Mouse (Mus musculus) neural tube, embryonic 15.5 days (tissue): ENCODE results near the gene Ccdc92. TPM values are rescaled to one million over a fixed set of nuclear protein-coding genes. Genes with fewer than 3 reads are reported as not detected.
A peak's percentile ranks its signal among the peaks of the same experiment; 100 is the strongest.

Experiments used
- ATAC-seq: fragments of 200-750 bp; cut with Nextera tagmentation; 2 replicates; pipeline ENCODE4 v1.8.0; 2017; ENCODE audit warnings: mild to moderate bottlenecking, moderate TSS enrichment, moderate library complexity; ENCODE audit not compliant: low FRiP score
- H3K27ac ChIP-seq: fragments of 300-500 bp; sonication (generic); replicated peaks from 2 replicates; pipeline ENCODE4 v1.5.1; 2015; ENCODE audit warnings: mild to moderate bottlenecking, inconsistent platforms
- H3K27me3 ChIP-seq: fragments of 300-500 bp; sonication (generic); replicated peaks from 2 replicates; pipeline ENCODE4 v1.6.1; 2015; ENCODE audit warnings: inconsistent platforms
- H3K36me3 ChIP-seq: fragments of 300-500 bp; sonication (generic); 2 replicates; pipeline ENCODE4 v1.6.1; 2015; ENCODE audit warnings: inconsistent platforms
- H3K4me1 ChIP-seq: fragments of 300-500 bp; sonication (generic); 2 replicates; pipeline ENCODE4 v1.6.1; 2015; ENCODE audit warnings: inconsistent platforms
- H3K4me2 ChIP-seq: fragments of 300-500 bp; sonication (generic); 2 replicates; pipeline ENCODE4 v1.6.1; 2015; ENCODE audit warnings: inconsistent platforms, mild to moderate bottlenecking, moderate library complexity
- H3K4me3 ChIP-seq: fragments of 300-500 bp; sonication (generic); replicated peaks from 2 replicates; pipeline ENCODE4 v1.5.1; 2015; ENCODE audit warnings: mild to moderate bottlenecking, inconsistent platforms
- H3K9ac ChIP-seq: fragments of 300-500 bp; sonication (generic); replicated peaks from 2 replicates; pipeline ENCODE4 v1.6.1; 2015; ENCODE audit warnings: mild to moderate bottlenecking, inconsistent platforms
- H3K9me3 ChIP-seq: fragments of 300-500 bp; sonication (generic); replicated peaks from 2 replicates; pipeline ENCODE4 v1.6.1; 2016; ENCODE audit warnings: inconsistent platforms
- WGBS: fragments of 180-500 bp; shearing (Covaris S2); methylation state at CpG from one replicate; pipeline ENCODE4 v1.1.7; 2015; ENCODE audit warnings: mixed read lengths; 5-methylcytosine and 5-hydroxymethylcytosine counted together
- polyA plus RNA-seq: library from polyadenylated mRNA; unstranded; fragments of >200 nt; fragmentation: Nextera tagmentation; extraction: Ambion mirVana; gene quantifications from 2 replicates; pipeline ENCODE4 v1.2.1, GENCODE M21; 2015

Gene Ccdc92
- polyA plus RNA-seq, 1 experiment from 2014 or later, result 55.9 TPM

- no peak for ATAC-seq
- H3K9me3 ChIP-seq, result no peaks in the 10 kb centered on the region
- H3K27ac ChIP-seq, result no peak overlapping the region
- 80% methylated on average over 2 of the region's 2 CpGs for WGBS
- no peaks in the 10 kb centered on the region for H3K36me3 ChIP-seq
- H3K4me3 ChIP-seq, result no peak overlapping the region
- H3K4me2 ChIP-seq, result no peak overlapping the region
- H3K9ac ChIP-seq, result no peak overlapping the region
- H3K27me3 ChIP-seq, result no peaks in the 10 kb centered on the region
- H3K4me1 ChIP-seq, result no peaks in the 10 kb centered on the region
Observed at GRCm38 (mm10) chr5:124853079-124853478, 9.1 kb downstream of the Ccdc92 start.

- Histone ChIP-seq H3K4me3 (no peak overlapping the region), H3K36me3 (no peaks in the 10 kb centered on the region), H3K4me1 (no peaks in the 10 kb centered on the region), H3K9me3 (no peaks in the 10 kb centered on the region), H3K9ac (no peak overlapping the region), H3K27me3 (no peaks in the 10 kb centered on the region), H3K4me2 (no peak overlapping the region), H3K27ac (no peak overlapping the region)
- 38% methylated on average over 2 of the region's 2 CpGs for WGBS
- no peak for ATAC-seq
Observed at GRCm38 (mm10) chr5:124852294-124852693, 9.9 kb downstream of the Ccdc92 start.

DNA sequence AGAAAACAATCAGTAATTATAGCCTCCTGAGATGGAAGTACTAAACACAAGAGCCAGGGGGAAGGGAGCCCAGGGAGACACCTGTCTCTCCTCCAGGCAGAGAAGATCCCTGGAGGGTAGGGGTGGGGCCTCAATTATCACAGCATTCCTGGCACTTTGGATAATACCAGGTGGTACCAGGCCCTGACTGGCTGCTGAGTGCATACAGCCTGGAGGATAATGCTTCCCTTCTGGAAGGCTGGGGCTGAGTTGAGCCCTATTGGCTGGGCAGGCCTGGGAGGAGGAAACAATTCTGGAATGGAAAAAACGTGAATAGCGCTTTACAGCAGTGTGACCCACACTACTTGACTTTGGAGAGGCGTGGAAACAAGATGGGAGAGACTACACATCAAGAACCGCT lies 10.7 kb downstream of the Ccdc92 start:
- 50% methylated on average over 4 of the region's 4 CpGs for WGBS
- Histone ChIP-seq H3K36me3 (no peaks in the 10 kb centered on the region), H3K4me3 (no peak overlapping the region), H3K4me2 (no peak overlapping the region), H3K9me3 (no peaks in the 10 kb centered on the region), H3K27ac (no peak overlapping the region), H3K9ac (no peak overlapping the region), H3K27me3 (no peaks in the 10 kb centered on the region), H3K4me1 (peaks cover 7% of the 10 kb centered on the region; the same call in 1 of the 2 replicates)
- ATAC-seq, result no peak

DNA sequence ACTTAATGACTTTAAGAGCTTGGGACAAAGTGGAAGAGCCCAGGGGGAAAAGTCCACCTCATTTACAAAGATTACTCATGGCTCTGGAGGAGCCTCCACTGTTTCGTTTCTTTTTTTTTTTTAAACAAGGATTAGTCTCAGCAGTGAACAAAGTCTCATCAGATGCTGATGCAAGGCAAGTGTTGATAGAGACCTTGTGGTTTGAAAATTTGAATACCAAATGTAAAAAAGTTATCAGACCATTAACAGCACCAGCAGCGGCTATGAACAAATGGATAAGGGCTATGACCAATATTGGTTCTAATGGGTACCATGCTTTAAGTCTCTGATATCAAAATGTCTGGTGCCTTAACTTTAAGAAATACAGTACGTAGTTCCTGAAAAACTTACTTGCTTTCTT lies 13.2 kb downstream of the Ccdc92 start:
- H3K9me3 ChIP-seq, result no peaks in the 10 kb centered on the region
- ATAC-seq, result no peak
- no peak overlapping the region for H3K9ac ChIP-seq
- H3K4me2 ChIP-seq, result no peak overlapping the region
- 84% methylated on average over 3 of the region's 3 CpGs for WGBS
- H3K4me1 ChIP-seq, result peaks cover 16% of the 10 kb centered on the region
- no peak overlapping the region for H3K27ac ChIP-seq
- no peaks in the 10 kb centered on the region for H3K36me3 ChIP-seq
- no peaks in the 10 kb centered on the region for H3K27me3 ChIP-seq
- no peak overlapping the region for H3K4me3 ChIP-seq

DNA sequence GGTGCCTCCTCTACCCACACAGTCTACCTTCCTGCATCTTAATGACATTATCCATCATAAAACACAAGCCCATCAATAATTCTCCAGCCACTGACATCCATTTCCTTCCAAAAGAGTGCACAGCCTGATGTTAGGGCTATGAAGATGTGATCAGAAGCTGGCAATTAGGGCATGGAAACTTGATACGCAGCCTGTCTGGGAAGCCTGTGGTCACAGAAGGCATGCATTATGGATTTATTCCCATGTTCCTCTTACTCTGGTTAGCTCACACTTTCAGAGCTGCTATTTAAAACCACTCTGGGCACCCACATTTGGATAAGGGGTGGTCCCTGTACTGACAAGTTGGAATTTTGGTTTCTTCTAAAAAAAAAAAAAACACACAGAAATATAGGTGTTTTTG lies 15.2 kb downstream of the Ccdc92 start:
- H3K27me3 ChIP-seq, result no peaks in the 10 kb centered on the region
- H3K9ac ChIP-seq, result no peak overlapping the region
- H3K4me3 ChIP-seq, result no peak overlapping the region
- H3K27ac ChIP-seq, result no peak overlapping the region
- ATAC-seq, result no peak
- peaks cover 30% of the 10 kb centered on the region for H3K4me1 ChIP-seq
- H3K9me3 ChIP-seq, result no peaks in the 10 kb centered on the region
- no peaks in the 10 kb centered on the region for H3K36me3 ChIP-seq
- no peak overlapping the region for H3K4me2 ChIP-seq
- 63% methylated on average over 1 of the region's 1 CpGs for WGBS

DNA sequence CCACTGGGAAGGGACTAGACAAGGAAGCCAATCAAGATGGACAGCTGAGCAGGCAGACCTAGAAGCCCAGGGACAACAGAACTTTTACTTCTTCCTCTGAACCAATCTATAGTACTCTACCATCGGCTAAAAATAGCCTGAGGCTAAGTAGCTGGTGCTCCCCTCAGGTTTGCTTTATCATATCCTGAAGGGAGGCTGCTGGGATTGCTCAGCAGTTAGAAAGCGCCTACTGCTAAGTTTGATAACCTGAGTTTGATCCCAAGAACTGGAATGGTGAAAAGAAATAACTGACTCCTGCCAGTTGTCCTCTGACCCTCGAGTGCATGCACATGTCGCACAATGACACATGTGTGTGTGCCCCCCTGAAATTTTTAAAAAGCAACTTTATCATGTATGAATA lies 17.3 kb downstream of the Ccdc92 start:
- H3K27ac ChIP-seq, result no peak overlapping the region
- ATAC-seq, result no peak
- no peaks in the 10 kb centered on the region for H3K27me3 ChIP-seq
- 83% methylated on average over 4 of the region's 4 CpGs for WGBS
- no peak overlapping the region for H3K4me3 ChIP-seq
- H3K4me2 ChIP-seq, result no peak overlapping the region
- no peak overlapping the region for H3K9ac ChIP-seq
- no peaks in the 10 kb centered on the region for H3K36me3 ChIP-seq
- peaks cover 36% of the 10 kb centered on the region for H3K4me1 ChIP-seq
- H3K9me3 ChIP-seq, result no peaks in the 10 kb centered on the region

DNA sequence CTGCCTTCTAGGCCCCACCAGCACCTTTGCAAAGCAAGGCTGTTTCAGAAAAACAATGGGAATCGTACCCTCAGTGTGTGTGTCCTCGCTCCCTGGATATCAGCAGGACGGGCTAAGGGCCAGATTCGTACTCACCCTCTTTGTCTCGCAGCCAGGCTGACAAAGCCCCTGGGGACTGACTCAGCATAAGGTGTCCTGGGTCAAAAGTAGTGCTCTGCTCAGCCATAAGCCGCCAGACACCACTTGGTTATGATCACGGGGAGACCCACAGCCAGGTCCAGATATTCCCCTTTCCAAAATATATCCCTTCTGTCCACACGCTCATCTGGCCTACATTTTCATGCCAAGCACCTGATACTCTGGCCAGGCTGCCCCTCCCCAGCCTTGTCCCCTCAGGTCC lies 18.8 kb downstream of the Ccdc92 start:
- ATAC-seq, result no peak
- Histone ChIP-seq H3K9ac (no peak overlapping the region), H3K27me3 (no peaks in the 10 kb centered on the region), H3K36me3 (peaks cover 10% of the 10 kb centered on the region), H3K4me3 (no peak overlapping the region), H3K9me3 (no peaks in the 10 kb centered on the region), H3K27ac (0 out of 2 replicates have a peak overlapping the region, but pooled peaks have one; percentile 33), H3K4me1 (peaks cover 36% of the 10 kb centered on the region), H3K4me2 (no peak overlapping the region)
- WGBS, result 62% methylated on average over 8 of the region's 8 CpGs

GRCm38 (mm10) chr5:124840669-124841068 lies 21.6 kb downstream of the Ccdc92 start:
- no peak overlapping the region for H3K27ac ChIP-seq
- no peaks in the 10 kb centered on the region for H3K27me3 ChIP-seq
- peaks cover 32% of the 10 kb centered on the region for H3K36me3 ChIP-seq
- WGBS, result 60% methylated on average over 2 of the region's 2 CpGs
- no peak overlapping the region for H3K4me2 ChIP-seq
- no peak for ATAC-seq
- no peaks in the 10 kb centered on the region for H3K9me3 ChIP-seq
- peaks cover 29% of the 10 kb centered on the region for H3K4me1 ChIP-seq
- no peak overlapping the region for H3K4me3 ChIP-seq
- no peak overlapping the region for H3K9ac ChIP-seq

- no peak overlapping the region for H3K4me2 ChIP-seq
- H3K4me1 ChIP-seq, result peaks cover 29% of the 10 kb centered on the region
- no peak overlapping the region for H3K27ac ChIP-seq
- no peak overlapping the region for H3K9ac ChIP-seq
- WGBS, result 81% methylated on average over 7 of the region's 7 CpGs
- H3K36me3 ChIP-seq, result peaks cover 36% of the 10 kb centered on the region
- no peaks in the 10 kb centered on the region for H3K9me3 ChIP-seq
- ATAC-seq, result no peak
- no peaks in the 10 kb centered on the region for H3K27me3 ChIP-seq
- H3K4me3 ChIP-seq, result no peak overlapping the region
Observed at GRCm38 (mm10) chr5:124840202-124840601, 22.0 kb downstream of the Ccdc92 start.

DNA sequence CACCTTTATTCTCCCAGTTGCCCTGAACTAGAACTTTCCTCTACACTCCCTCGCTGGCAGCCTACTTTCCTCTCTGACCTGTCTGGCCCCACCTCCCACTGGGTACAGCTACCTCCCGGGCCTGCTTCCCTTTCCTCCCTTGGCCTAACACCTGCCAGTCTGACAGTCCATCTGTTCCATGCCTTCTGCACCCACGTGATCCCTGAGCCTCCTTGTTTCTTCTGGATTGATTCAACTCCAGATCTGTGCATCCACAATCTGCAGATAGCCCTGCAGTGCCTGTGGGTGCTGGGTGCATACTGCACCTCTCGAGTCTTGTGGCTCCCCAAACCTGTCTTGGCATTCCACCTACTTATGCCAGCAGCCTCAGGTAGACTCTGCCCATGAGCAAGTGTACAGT lies 25.6 kb downstream of the Ccdc92 start:
- no peak for ATAC-seq
- WGBS, result 78% methylated on average over 4 of the region's 4 CpGs
- no peaks in the 10 kb centered on the region for H3K27me3 ChIP-seq
- H3K9ac ChIP-seq, result no peak overlapping the region
- H3K9me3 ChIP-seq, result no peaks in the 10 kb centered on the region
- H3K4me3 ChIP-seq, result no peak overlapping the region
- no peak overlapping the region for H3K27ac ChIP-seq
- no peak overlapping the region for H3K4me2 ChIP-seq
- H3K36me3 ChIP-seq, result peaks cover 50% of the 10 kb centered on the region
- 0 out of 2 replicates have a peak, but pooled peaks cover 6% of the 10 kb centered on the region for H3K4me1 ChIP-seq

DNA sequence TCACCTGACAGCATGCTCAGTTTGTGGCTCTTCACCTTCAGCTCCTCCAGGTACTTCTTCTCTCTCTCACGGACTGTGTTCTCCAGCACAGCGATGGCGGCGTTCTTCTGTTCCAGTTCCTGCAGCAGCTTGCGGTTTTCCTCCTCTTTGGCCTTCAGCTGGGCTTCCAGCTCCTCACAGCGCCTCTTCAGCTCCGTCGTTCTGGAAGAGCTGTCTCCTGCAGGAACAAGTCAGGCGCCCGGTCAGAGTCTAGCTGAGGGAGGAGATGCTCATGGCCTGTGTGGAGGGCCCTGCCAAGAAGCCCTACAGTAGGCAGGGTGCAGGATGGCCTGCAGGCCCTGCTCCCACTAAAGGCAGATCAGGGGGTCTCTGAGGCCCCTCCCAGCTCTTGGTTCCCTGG lies 26.1 kb downstream of the Ccdc92 start:
- Histone ChIP-seq H3K9me3 (no peaks in the 10 kb centered on the region), H3K4me2 (no peak overlapping the region), H3K9ac (no peak overlapping the region), H3K27ac (no peak overlapping the region), H3K27me3 (no peaks in the 10 kb centered on the region), H3K4me3 (no peak overlapping the region), H3K4me1 (0 out of 2 replicates have a peak, but pooled peaks cover 5% of the 10 kb centered on the region), H3K36me3 (peaks cover 50% of the 10 kb centered on the region)
- WGBS, result 90% methylated on average over 10 of the region's 10 CpGs
- ATAC-seq, result no peak

- H3K27me3 ChIP-seq, result no peaks in the 10 kb centered on the region
- H3K36me3 ChIP-seq, result peaks cover 50% of the 10 kb centered on the region
- no peaks in the 10 kb centered on the region for H3K9me3 ChIP-seq
- H3K4me3 ChIP-seq, result no peak overlapping the region
- no peak overlapping the region for H3K27ac ChIP-seq
- no peaks in the 10 kb centered on the region for H3K4me1 ChIP-seq
- no peak for ATAC-seq
- 97% methylated on average over 15 of the region's 15 CpGs for WGBS
- no peak overlapping the region for H3K4me2 ChIP-seq
- H3K9ac ChIP-seq, result no peak overlapping the region
Observed at GRCm38 (mm10) chr5:124835218-124835617, 27.0 kb downstream of the Ccdc92 start.

- Histone ChIP-seq H3K36me3 (peaks cover 14% of the 10 kb centered on the region), H3K27me3 (no peaks in the 10 kb centered on the region), H3K4me3 (no peak overlapping the region), H3K9ac (no peak overlapping the region), H3K4me2 (no peak overlapping the region), H3K4me1 (no peaks in the 10 kb centered on the region), H3K27ac (no peak overlapping the region), H3K9me3 (no peaks in the 10 kb centered on the region)
- no peak for ATAC-seq
- 95% methylated on average over 12 of the region's 12 CpGs for WGBS
Observed at GRCm38 (mm10) chr5:124830331-124830730, 31.9 kb downstream of the Ccdc92 start.
